Comparison of ENCODE assay signal across 8 mouse cellular contexts in genomic region chr8:47675786-47676185, GRCm38 (mm10). TPM values are rescaled to one million over a fixed set of nuclear protein-coding genes. Genes with fewer than 3 reads are reported as not detected.
A peak's percentile ranks its signal among the peaks of the same experiment; 100 is the strongest.
DNase-seq lines count a peak whose midpoint lies in the region; ATAC-seq lines count a peak whose summit lies in the region.

No protein-coding gene starts in this region.

- WGBS in kidney, embryonic 14.5 days, result under 1% methylated on average over 18 of the region's 20 CpGs
- 2% methylated on average over 20 of the region's 20 CpGs for WGBS in macrophage (ENCODE audit: missing documents)
- under 1% methylated on average over 20 of the region's 20 CpGs for WGBS in stomach, embryonic 14.5 days

- no peaks in the 10 kb centered on the region for H3K4me1 ChIP-seq in kidney, embryonic 14.5 days (ENCODE audit: control insufficient read depth, insufficient read depth, low read length)
- H3K4me1 ChIP-seq in stomach, embryonic 14.5 days (ENCODE audit: control insufficient read depth, insufficient read depth, low read length), result 0 out of 2 replicates have a peak, but pooled peaks cover 8% of the 10 kb centered on the region

- H3K27me3 ChIP-seq in kidney, embryonic 14.5 days (ENCODE audit: control insufficient read depth, insufficient read depth, low read length), result no peaks in the 10 kb centered on the region
- no peaks in the 10 kb centered on the region for H3K27me3 ChIP-seq in stomach, embryonic 14.5 days (ENCODE audit: control insufficient read depth, insufficient read depth, low read length)

- peaks cover 66% of the 10 kb centered on the region for H3K79me2 ChIP-seq in macrophage (ENCODE audit: inconsistent target)

- peak; percentile 9; the same call in 1 of the 2 replicates for ATAC-seq in kidney, embryonic 14.5 days (ENCODE audit: low FRiP score, low TSS enrichment)
- ATAC-seq in CD4-positive, CD25-positive, alpha-beta regulatory T cell, adult 4 months, result peak; percentile 48
- peak; percentile 17 for ATAC-seq in granulocyte monocyte progenitor cell, adult 5-6 weeks (replicated peaks; ENCODE audit: poor library complexity, severe bottlenecking)
- ATAC-seq in stomach, embryonic 14.5 days (ENCODE audit: insufficient number of reproducible peaks, insufficient read depth, low FRiP score, low read depth), result no peak

- peak overlapping the region; percentile 65 for H3K4me2 ChIP-seq in kidney, embryonic 14.5 days (replicated peaks; ENCODE audit: low read depth, low read length)
- peak overlapping the region; percentile 71 for H3K4me2 ChIP-seq in stomach, embryonic 14.5 days (replicated peaks; ENCODE audit: low read depth, low read length)

- no peak for DNase-seq in kidney, postnatal 4 days
- peak; percentile 20 for DNase-seq in brain, embryonic 18.5 days (ENCODE audit: low read depth, low spot score)
- no peak for DNase-seq in cerebellum, adult 9-11 months

- H3K9ac ChIP-seq in kidney, embryonic 14.5 days (ENCODE audit: low read depth, low read length), result peak overlapping the region; percentile 92
- peak overlapping the region; percentile 90 for H3K9ac ChIP-seq in stomach, embryonic 14.5 days (replicated peaks; ENCODE audit: low read depth, low read length)

- peak overlapping the region; percentile 98 for H3K4me3 ChIP-seq in kidney, embryonic 14.5 days (ENCODE audit: low read length)
- H3K4me3 ChIP-seq in macrophage (ENCODE audit: inconsistent target), result peak overlapping the region; percentile 66
- H3K4me3 ChIP-seq in stomach, embryonic 14.5 days (ENCODE audit: low read depth, low read length), result peak overlapping the region; percentile 97

- peak overlapping the region; percentile 98 for H3K27ac ChIP-seq in kidney, embryonic 14.5 days (ENCODE audit: low read depth, low read length)
- peak overlapping the region; percentile 69 for H3K27ac ChIP-seq in macrophage
- peak overlapping the region; percentile 96 for H3K27ac ChIP-seq in stomach, embryonic 14.5 days (ENCODE audit: low read length)

- H3K36me3 ChIP-seq in kidney, embryonic 14.5 days (ENCODE audit: control insufficient read depth, insufficient read depth, low read length), result no peaks in the 10 kb centered on the region
- no peaks in the 10 kb centered on the region for H3K36me3 ChIP-seq in macrophage (ENCODE audit: inconsistent target)
- H3K36me3 ChIP-seq in stomach, embryonic 14.5 days (ENCODE audit: control insufficient read depth, insufficient read depth, low read length), result no peaks in the 10 kb centered on the region

- no peaks in the 10 kb centered on the region for H3K9me3 ChIP-seq in kidney, embryonic 14.5 days (ENCODE audit: control insufficient read depth, low read length)
- H3K9me3 ChIP-seq in stomach, embryonic 14.5 days (ENCODE audit: control insufficient read depth, low read depth, low read length), result no peaks in the 10 kb centered on the region

RNA-seq across cellular contexts. Expression of gene Ing2, which starts 0.4 kb away (rescaled TPM):
- polyA plus RNA-seq in kidney, embryonic 14.5 days (2014; fragmentation: Nextera tagmentation; extraction: Ambion mirVana), result 15.0 and 22.4 TPM in 2 replicates
- 1 to 10 TPM; 7.6 to 7.8 TPM for polyA plus RNA-seq in CD4-positive, CD25-positive, alpha-beta regulatory T cell, adult 4 months (2017; shearing (Covaris generic))
- total RNA-seq in granulocyte monocyte progenitor cell, adult 5-6 weeks (2014; fragmentation: Nextera tagmentation), result 22.9 and 34.9 TPM in 2 replicates
- total RNA-seq in granulocyte monocyte progenitor cell, adult 5-6 weeks (2017), result 48.6 and 52.0 TPM in 2 replicates
- total RNA-seq in macrophage (2018; cell fraction: chromatin; rRNA removed), result 10 to 100 TPM in 24 of 26 experiments, 1 to 10 TPM in 2; 9.6 to 43.9 (median 24.9) TPM
- total RNA-seq in macrophage (2018; cell fraction: cytosol; rRNA removed), result 10 to 100 TPM in 24 of 26 experiments, 1 to 10 TPM in 2; 8.4 to 26.5 (median 12.9) TPM
- 10 to 100 TPM; 18.4 to 77.4 (median 40.8) TPM for total RNA-seq in macrophage (2018; cell fraction: nucleus; rRNA removed)
- polyA plus RNA-seq in macrophage (2018), result 12.1 to 21.8 TPM (median 18.8 TPM) in 3 replicates
- 14.7 and 17.2 TPM in 2 replicates for polyA plus RNA-seq in stomach, embryonic 14.5 days (2014; fragmentation: Nextera tagmentation; extraction: Ambion mirVana)

RNA-seq across cellular contexts. Expression of gene Cdkn2aip, which starts 37.9 kb away (rescaled TPM):
- 26.0 and 33.7 TPM in 2 replicates for polyA plus RNA-seq in kidney, embryonic 14.5 days (2014; fragmentation: Nextera tagmentation; extraction: Ambion mirVana)
- polyA plus RNA-seq in CD4-positive, CD25-positive, alpha-beta regulatory T cell, adult 4 months (2017; shearing (Covaris generic)), result 10 to 100 TPM; 12.3 to 18.1 TPM
- 13.2 and 13.9 TPM in 2 replicates for total RNA-seq in granulocyte monocyte progenitor cell, adult 5-6 weeks (2014; fragmentation: Nextera tagmentation)
- 19.7 and 26.5 TPM in 2 replicates for total RNA-seq in granulocyte monocyte progenitor cell, adult 5-6 weeks (2017)
- 10 to 100 TPM in 7 of 26 experiments, 1 to 10 TPM in 17, under 1 TPM in 2; 0.76 to 16.1 (median 5.2) TPM for total RNA-seq in macrophage (2018; cell fraction: chromatin; rRNA removed)
- total RNA-seq in macrophage (2018; cell fraction: cytosol; rRNA removed), result 1 to 10 TPM; 2.3 to 7.0 (median 4.0) TPM
- total RNA-seq in macrophage (2018; cell fraction: nucleus; rRNA removed), result 10 to 100 TPM in 5 of 26 experiments, 1 to 10 TPM in 21; 1.8 to 14.8 (median 4.4) TPM
- polyA plus RNA-seq in macrophage (2018), result 4.7 to 7.6 TPM (median 5.2 TPM) in 3 replicates
- 23.7 and 24.2 TPM in 2 replicates for polyA plus RNA-seq in stomach, embryonic 14.5 days (2014; fragmentation: Nextera tagmentation; extraction: Ambion mirVana)
